Mouse (Mus musculus): ENCODE measurements at regions not wholly inside any gene's neighbourhood (a gene's known extent, or its start where the extent isn't known, plus 50 kb on each side); places are given as distances from the start of the nearest gene placed in this dataset.

- in situ Hi-C loops (cut with MboI, MseI), result no loop called here
Observed at GRCm38 (mm10) chr7:83237336-83237735, 347.4 kb upstream of the Tmc3 start.

GRCm38 (mm10) chr7:83238091-83238490 is 346.6 kb upstream of the Tmc3 start:
- in situ Hi-C loops (cut with MboI, MseI), result no loop called here

- in situ Hi-C loops (cut with MboI, MseI), result no loop called here
Observed at GRCm38 (mm10) chr7:83242233-83242632, 342.5 kb upstream of the Tmc3 start.

GRCm38 (mm10) chr7:83245867-83246266 is 338.9 kb upstream of the Tmc3 start:
- in situ Hi-C loops (cut with MboI, MseI), result no loop called here

DNA sequence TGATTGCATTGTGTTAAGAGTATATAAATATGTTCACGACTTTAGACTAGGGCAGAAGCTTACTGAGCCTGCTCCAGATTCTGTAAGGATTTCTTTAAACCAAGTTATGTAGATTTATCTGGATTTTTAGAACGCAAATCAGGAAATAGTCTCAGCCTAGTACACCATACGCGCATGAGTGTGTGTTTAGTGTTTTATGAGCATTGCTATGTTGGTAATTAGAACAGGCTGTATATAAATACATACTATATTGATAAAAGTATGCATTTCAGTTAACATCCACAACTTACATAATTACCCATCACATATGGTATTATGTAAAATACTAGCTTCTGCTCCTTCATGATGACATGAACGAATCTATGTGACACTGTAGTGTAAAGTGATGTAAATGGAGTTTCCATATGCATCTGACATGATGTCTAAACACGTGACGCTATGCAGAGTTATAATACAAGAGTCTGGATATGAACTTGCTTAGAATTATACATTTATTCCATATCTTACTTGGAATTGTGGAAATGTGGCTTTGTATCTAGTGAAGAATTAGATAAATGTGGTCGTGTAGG is 332.6 kb upstream of the Tmc3 start:
- in situ Hi-C loops (cut with MboI, MseI), result no loop called here

DNA sequence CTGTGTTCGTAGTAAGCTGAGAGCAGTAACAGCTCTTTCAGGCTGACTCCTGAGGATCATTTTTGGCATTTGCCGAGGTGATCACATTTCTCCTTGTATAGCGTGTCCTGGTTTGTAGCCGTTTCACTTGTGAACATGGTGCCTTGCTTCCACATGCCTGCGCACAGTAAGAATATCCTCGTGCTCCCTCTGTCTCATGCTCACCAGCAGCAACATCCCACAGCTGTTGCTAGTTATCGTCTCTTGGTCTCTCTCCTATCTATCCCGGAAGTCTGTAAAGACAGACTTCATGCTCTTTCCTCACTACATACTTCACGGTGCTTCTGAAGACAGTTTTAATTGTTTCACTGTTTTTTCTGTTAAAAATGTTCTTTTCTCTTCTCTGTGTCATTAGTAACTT is 331.7 kb upstream of the Tmc3 start:
- in situ Hi-C loops (cut with MboI, MseI), result no loop called here

DNA sequence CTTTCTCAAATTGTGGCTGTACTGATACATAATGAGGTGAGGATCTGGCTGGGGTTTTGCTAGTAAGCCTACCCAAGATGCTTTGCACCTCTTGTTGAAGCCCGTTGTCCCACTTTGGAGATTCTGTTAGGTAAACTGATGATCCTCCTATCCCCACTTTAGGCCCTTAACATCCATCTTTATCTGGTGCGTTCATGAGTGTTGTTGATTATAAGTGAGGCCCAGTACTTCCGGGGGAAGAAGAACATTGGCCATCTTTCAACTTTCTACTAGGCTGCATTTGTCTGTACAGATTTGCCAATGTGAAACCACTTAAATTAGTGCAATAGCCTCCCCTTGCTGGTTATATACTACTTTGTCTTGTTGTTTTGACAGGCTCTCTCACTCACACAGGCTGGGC is 331.3 kb upstream of the Tmc3 start:
- in situ Hi-C loops (cut with MboI, MseI), result no loop called here

DNA sequence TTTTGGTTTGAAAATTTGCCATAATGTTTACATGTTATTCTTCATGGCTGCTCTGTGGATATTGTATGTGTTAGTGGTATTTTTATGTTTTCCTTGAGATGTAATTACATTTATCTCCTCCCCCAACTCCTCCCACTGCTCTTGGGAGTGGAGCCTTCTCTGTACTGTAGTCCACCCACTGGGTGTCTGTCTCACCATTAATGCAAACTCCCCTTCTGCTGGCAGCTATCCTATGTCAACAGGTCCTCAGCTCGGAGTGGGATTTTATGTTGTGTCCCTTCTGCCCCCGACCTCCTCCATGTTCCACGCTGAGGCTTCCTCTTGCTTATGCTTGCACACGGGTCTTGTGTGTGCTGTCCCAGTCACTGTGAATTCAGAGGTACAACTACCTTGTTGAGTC is 330.3 kb upstream of the Tmc3 start:
- in situ Hi-C loops (cut with MboI, MseI), result no loop called here

GRCm38 (mm10) chr7:83256236-83256784 is 328.4 kb upstream of the Tmc3 start:
- in situ Hi-C loops (cut with MboI, MseI), result no loop called here

DNA sequence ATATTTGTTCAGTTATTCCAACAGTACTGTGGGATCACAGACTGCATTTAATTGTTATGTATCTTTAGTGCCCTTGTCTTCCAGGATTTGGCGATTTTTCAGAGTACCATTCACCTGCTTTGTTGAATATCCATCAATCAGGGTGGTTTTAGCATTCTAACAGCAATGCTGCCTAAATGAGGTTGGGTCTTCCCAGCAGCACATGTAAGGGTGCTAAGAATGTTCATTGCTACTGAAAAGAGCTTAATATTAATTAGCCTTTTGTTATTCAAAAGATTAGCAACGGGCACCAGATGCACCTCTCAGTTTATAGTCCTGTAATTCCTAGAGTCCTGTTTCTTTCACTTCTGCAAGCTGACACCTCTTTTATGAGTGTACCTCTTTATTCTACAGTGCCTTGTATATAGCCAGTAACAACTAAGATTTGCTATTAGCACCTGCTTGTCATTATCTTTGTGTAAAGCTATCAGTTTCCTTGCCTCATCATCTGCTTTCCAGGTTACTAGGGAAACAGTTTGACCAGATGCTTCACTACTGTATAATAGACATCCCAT is 326.3 kb upstream of the Tmc3 start:
- in situ Hi-C loops (cut with MboI, MseI), result no loop called here

DNA sequence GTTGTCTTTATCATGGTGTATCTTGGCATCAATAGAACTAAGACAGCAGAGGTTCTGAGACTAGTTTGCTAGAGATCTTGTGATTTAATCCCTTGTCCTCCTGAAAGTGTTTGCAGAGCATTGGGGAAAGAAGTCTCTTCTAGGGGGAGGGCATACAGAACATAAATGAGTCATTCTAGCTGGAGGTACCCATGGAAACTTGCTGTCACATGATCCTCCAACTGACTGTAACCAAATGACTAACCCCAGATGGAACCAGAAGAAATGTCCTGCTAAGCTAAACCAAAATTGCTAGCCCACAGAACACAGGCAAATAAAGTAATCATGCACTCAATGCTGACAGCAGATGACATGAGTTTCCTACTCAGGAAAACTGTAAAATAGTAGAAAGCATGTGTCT is 323.2 kb upstream of the Tmc3 start:
- in situ Hi-C loops (cut with MboI, MseI), result no loop called here

GRCm38 (mm10) chr7:83289915-83290773 is 294.6 kb upstream of the Tmc3 start:
- in situ Hi-C loops (cut with MboI, MseI), result no loop called here

GRCm38 (mm10) chr7:83307112-83307511 is 277.6 kb upstream of the Tmc3 start:
- in situ Hi-C loops (cut with MboI, MseI), result no loop called here

GRCm38 (mm10) chr7:83312172-83312571 is 272.6 kb upstream of the Tmc3 start:
- in situ Hi-C loops (cut with MboI, MseI), result no loop called here

DNA sequence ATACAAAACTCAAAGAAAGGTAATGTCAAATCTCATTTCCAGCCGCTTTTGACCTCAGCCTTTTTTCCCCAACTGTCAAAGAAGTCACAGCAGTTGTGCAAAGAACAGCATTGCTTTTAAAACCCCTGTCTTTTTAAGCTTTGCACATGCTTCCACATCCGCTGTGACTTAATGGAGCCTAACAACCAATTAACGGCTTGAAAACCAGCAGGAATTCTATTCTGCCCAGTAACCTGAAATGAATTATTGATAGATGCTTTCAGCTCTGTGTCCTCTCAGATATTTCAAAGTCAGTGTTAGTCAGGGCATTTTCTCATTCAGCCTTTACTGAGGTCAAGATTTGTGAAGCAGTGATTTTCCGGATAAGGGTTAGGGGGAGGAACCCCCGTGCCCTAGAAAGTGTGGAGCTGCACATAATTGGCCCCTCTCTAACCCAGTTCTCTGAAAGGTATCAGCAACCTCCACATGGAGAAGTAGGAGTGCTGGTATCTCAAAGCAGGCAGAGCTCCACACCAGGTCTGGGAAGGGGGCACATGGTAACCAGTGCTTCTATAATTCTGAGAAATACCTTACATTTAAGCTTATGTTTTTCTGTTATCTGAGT is 254.8 kb upstream of the Tmc3 start:
- in situ Hi-C loops (cut with MboI, MseI), result no loop called here

DNA sequence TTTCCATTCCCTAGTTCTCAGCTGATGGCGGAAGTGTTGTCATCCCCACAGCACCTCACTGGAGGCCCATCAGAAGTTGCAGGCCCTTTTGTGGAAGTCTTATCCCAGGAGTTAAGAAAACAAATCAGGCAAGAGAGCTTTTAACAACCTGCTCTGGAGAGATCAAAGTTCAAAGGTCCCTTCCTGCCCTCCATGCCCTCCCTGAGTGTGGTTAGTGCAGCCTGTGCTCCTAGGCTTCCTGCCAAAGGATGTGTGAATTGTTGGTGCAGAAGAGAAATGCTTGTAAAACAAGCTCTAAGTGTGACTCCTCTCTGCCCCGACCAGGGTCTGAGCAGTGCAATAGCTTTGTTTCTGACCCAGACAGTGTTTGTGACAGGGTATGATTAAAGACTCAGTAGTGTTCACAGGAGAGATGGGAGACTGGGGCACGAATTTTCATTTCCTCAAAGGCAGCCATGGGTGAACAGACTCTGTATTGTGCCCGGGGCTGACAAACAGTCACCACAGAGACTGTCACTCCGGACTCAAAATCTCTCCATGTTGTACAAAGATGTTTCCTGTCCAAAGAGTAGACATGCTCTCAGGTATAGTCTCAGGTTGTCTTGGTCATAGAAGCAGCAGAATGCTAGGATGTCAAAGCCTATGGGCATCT is 237.5 kb upstream of the Tmc3 start:
- in situ Hi-C loops (cut with MboI, MseI), result no loop called here

DNA sequence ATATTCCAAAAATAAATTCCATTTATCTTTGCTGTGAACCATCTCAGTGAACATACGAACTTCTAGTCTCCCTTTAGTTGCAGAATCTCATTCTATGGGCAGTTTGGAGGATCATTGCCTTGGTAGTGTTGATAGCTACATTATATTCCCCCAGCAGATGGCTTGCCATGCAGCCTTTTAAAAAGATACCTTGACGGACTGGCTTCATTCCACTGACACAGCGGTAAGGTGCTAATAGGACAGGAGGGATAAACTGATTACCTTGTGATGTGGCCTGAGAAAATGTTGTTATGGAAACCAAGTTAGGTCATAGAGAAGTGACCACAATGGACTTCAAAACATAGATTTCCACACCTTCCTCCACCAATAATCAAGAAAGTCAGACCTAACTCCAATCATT is 215.5 kb upstream of the Tmc3 start:
- in situ Hi-C loops (cut with MboI, MseI), result no loop called here

- in situ Hi-C loops (cut with MboI, MseI), result no loop called here
Observed at GRCm38 (mm10) chr7:83369605-83370004, 215.1 kb upstream of the Tmc3 start.

- in situ Hi-C loops (cut with MboI, MseI), result no loop called here
Observed at GRCm38 (mm10) chr7:83376826-83377225, 207.9 kb upstream of the Tmc3 start.

DNA sequence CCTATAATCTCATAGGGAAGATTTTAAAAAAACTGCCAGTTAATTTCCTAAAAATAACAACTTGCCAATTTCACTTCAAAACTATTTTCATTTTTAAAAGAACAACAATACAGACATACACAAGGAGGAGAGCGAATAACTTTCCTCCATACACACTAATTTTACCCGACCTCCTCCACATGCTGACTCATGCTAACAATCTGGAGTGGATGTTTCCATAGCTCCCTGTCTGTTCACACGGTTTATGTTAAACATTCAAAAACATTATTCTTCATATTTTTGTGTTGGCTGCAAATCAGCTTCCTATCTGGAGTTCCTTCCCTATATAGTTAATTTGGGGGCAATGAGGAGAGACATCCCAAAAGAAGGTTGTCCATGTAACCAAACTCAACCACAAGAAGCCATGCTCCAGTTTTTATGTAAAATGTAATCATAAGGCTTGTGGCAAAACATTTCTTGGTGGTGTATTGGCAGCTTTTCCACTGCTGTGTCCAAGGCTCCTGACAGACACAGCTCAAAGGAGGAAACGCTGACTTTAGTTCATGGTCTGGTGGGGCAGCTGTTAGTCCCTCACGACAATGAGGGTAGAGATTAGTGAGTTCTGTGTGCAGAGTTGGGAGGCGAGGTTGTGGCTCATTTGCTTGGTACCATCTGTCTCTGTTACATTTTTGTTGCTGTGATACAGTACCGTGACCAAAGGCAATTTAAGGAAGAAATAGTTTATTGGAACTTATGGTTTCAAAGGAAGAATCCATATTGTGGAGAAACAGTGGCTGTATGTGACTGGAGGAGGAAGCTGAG is 203.1 kb upstream of the Tmc3 start:
- in situ Hi-C loops (cut with MboI, MseI), result no loop called here

DNA sequence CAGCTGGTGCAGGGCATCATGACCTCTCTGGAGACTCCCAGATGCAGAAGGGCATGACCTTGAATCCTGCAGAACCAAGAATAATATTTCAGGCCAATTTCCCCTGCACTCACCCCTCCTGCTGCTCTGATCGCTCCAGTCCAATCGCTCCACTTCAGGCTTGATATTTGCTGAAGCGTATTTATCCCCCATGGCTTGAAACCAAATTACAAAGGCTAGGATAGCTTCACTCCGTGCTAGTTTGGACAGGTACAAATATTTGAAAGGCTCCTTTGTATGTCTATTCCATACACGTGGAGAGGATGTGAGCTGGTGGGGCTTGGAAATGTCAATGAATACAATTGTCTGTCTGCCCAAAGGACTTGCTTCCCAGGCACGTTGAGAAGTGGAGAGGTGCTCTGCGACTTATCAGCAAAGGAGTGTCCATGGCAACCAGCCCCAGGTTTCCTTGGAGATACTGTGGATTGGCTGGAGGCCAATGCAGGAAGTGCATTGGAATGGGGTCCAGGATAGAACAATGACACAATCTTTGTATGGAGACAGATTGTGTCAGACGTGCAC is 201.8 kb upstream of the Tmc3 start:
- in situ Hi-C loops (cut with MboI, MseI), result no loop called here
